Mouse (Mus musculus): ENCODE data around the gene Idh3a.

The Idh3a gene

DNA sequence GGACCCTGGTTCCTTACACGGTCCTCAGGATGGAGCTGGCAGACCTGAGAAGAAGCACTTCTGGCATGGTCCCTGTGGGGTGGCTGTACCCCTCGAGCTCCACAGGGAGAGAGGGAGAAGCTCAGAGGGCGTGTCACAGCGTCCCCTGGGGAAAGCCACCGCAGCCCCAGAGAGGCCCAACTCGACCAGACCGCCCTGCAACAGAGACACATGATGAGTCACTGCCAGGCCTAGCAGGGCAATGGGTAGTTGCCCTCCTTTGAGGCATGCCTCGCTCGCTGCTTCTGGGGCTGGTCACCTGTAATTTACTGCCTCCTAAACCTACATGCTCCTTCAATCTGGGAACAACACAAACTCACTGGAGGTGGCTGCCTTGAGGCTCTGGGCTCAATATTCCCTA, 60.1 kb downstream of the Idh3a start:
- no peak for DNase-seq (ENCODE audit: extremely low read depth, low read depth)

DNA sequence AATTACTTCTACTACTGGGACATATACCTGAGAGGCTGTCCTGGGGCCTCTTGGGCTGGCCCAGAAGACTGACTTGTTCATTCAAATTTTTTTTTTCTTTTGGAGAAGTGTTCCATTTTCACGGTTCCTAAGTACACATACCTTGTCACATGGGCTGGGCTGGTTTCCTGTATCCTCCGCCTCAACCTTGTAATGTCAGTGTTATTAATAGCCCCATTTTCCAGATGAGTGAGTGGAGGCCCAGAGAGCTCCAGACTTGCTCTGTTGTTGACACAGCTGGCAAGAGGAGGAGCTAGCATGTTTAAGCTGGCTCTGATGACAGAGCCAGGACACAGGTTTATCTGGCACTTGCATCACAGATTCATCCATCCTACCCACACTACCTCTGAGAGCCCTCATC, 61.3 kb downstream of the Idh3a start:
- DNase-seq (ENCODE audit: extremely low read depth, low read depth) = no peak

DNA sequence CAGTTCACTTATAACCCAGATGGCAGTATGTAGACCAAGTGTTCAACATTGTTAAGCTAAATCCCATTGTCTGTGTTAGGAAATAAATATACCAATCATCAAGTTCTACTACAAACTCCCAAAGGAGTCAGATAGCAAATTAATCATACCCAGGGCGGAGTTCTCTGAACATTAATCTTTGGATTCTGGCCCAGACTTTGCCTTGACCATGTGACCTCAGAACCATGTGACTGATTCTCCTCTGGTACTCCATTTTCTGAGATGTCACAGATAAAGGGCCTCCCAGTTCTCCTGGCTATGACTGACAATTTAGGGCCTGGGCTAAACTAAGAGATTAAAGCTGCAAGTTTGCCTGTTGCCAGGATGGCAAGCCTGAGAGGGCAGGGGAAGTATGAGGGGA, 63.2 kb downstream of the Idh3a start:
- DNase-seq (ENCODE audit: extremely low read depth, low read depth) = no peak

DNA sequence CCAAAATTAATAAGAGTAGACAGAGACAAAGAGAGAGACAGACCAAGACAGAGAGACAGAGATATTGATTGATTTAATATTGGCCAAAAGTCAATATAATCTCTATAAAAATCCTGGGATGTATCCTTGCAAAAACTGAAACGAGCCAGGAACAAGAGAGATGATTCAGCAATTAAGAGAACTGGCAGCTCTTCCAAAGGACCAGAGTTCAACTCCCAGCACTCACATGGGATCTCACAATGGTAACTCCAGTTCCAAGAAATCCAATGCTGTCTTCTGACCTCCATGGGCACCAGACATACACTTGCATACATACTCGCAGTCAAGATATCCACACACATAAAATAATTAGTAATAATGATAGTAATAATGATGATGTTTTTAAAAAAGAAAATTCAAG, 66.6 kb downstream of the Idh3a start:
- no peak for DNase-seq (ENCODE audit: extremely low read depth, low read depth)

All from MEL-GATA-1-ER (cell line).